Mouse (Mus musculus): Measurements from ENCODE around the gene Slc25a3.

The Slc25a3 gene

GRCm38 (mm10) chr10:91141564-91141963 lies 17.7 kb upstream of the Slc25a3 start:
- DNase-seq, result no peak

- no peak for DNase-seq
Measured at GRCm38 (mm10) chr10:91139148-91139766, 15.4 kb upstream of the Slc25a3 start.

DNA sequence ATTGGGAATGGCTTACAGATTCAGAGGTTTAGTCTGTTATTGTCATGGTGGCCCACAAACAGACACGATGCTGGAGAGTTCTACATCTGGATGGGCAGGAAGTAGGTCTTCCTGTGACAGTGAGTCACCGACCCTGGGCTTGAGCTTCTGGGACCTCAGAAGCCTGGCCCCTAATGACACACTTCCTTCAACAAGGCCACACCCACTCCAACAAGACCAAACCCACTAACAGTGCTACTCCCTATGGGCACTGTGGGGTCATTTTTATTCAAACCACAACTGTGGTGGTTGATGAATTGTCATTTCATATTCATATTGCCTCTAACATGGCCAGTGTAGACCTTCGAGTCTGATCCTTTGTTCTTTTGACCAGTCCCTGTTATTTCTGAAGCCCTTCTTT lies 14.5 kb upstream of the Slc25a3 start:
- no peak for DNase-seq

DNA sequence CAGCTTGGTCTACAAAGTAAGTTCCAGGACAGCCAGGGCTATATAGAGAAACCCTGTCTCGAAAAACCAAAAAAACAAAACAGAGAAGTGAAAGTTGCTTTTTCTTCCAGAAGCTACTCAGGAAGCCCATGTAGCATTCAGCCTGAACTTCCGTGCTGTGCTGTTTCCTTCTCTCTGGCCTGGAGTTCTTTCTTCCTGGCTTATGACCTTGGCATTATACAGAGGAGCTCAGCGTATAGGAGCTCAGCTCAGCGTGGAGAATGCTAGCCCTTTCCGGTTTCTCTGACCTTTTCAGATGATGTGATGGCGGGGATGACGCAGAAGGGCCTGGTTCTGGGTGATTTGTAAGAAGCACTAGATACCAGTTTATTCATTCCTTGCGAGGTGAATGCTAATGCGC lies 13.5 kb upstream of the Slc25a3 start:
- no peak for DNase-seq

DNA sequence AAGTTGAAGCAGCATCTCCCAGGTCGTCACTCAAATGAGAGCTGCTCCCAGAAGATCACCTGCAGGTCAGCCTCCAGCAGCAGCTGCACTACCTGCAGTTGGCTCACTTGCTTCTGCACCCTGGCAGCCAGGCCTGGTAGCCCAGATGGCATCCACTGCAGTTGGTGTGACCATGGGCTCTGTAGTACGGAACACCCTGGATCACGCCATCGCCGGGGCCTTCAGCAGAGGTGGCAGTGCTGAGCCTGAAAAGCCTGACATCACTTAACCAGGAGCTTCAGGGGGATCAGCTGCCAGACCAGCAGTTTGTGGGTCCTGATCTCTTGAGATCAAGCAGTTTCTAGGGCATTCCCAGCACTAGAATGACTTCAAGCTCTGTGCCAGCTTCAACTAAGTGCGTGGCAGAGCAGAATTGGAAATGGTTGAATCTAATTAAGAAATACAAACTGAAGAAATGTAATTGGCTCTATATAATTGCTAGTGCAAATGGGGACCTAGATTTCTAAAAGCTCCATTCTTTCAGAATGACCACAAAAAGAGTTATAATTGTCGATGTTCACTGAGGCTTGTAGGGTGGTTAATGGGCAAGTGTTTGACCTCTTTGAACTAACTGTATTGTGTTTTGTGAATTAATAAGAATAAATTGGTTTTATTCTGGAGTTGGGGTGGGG lies 11.6 kb upstream of the Slc25a3 start:
- no peak for DNase-seq

DNA sequence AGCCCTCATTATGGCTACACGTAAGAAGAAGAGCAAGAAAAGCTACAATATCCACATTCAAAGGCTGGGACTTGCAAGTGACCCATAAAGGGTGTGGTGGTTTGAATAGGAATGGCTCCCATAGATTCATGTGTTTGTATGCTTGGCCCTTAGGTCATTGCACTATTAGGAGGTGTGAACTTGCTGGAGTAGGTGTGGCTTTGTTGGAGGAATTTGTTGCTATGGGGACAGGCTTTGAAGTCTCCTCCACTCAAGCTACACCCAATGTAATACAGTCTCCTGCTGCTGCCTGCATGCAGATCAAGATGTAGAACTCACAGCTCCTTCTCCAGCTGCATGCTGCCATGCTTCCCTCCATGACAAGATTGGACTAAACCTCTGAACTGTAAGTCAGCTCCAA lies 7.7 kb upstream of the Slc25a3 start:
- no peak for DNase-seq

DNA sequence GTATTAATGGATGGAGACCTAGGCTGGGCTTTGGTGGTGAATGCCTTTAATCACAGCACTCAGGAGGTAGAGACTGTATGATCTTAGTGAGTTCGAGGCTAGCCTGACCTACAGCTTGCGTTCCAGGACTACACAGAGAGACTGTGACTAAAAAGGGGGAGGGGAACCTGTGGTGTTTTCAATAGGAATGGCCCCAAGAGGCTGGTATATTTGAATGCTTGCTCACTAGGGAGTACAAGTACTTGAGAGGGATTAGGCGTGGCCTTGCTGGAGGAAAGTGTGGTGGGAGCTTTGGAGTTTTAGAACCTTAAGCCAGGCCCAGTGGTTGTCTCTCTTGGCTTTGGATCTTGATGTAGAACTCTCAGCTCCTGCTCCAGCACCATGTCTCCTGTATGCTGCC lies 6.9 kb upstream of the Slc25a3 start:
- DNase-seq, result no peak

- DNase-seq, result no peak
Measured at GRCm38 (mm10) chr10:91128551-91129160, 4.8 kb upstream of the Slc25a3 start.

- DNase-seq, result no peak
Measured at GRCm38 (mm10) chr10:91127395-91127794, 3.5 kb upstream of the Slc25a3 start.

DNA sequence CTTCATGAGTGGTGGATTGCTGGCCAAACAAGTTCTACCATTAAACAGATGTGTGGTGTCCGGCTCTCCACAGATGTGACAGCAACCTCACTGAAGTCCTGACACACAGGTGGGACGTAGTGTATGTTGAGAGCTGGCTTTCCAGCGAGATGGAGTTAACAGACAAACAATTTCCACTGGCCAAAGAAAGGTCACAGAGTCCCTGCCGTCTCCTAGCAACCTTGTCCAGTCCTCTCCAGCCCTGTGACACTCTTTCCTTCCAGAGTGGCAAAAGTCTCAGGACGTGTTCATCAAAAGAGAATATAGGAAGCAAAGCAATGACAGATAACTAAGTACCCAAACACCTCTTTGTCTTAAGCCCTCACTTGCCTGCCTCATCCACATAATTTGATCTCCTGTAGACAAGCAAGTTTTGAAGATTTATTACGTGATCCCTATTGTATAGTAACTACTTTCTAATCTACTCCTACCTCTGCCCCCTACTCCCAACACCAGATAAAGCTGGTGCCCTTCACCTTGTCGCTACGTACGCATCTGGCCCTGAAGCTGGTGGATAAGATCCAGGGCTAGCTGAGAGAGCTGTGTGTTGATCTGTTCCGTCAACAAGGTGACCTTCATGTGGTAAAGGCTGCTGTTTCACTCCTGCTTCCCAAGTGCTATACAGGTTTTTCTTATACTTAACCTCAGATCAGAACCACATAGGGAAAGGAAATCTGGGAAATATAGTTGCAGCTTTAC lies 2.9 kb upstream of the Slc25a3 start:
- no peak for DNase-seq

DNA sequence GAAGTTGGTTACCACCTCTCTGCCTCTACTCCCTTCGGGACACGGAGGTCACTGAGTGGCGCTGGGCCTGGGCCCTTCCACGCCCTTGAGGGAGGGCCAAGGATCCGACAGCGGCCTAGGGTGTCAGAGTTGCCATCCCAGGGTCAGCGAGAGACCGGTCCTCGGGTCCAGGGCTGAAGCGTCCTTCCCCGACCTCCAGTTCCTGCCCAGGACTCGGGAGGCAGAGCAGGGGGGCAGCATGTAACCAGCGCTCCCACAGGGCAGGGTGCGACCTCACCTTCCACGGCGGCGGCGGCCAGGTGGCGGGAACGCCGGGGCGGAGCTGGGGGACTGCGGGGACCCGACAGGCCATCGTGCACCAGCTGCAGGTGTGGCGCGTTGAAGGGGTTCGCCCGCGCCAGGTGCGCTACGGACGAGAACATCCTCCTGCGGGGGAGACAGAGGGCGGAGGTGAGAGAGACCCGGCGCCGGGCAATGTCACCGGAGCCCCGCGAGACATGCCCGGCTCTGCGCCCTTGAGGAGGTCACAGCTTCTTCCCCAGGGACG lies 505 bp downstream of the Slc25a3 start:
- peak in 1 of 2 experiments; percentile 55 for DNase-seq

GRCm38 (mm10) chr10:91122646-91123045 lies 1.2 kb downstream of the Slc25a3 start:
- no peak for DNase-seq

DNA sequence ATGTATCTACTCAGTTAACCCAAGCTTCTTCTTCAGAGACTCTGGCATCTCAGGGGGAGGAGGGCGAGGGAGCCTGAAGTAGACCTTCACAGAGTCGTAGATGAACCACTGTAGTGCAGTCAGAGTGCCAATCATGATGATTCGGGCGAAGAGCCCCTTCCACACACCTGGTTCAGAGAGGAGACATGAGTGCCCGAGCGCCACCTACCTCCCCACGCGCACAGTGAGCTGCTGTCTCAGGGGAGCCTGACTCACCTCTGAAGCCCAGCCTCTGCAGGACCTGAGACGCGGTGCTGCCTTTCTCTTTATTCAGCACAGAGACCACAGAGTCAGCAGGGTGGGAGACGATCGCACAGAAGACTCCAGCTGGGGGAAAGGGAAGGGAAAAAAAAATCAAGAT lies 6.9 kb downstream of the Slc25a3 start:
- no peak for DNase-seq

- no peak for DNase-seq
Measured at GRCm38 (mm10) chr10:91109841-91110240, 14.0 kb downstream of the Slc25a3 start.

- no peak for DNase-seq
Measured at GRCm38 (mm10) chr10:91105981-91106380, 17.9 kb downstream of the Slc25a3 start.

GRCm38 (mm10) chr10:91102799-91103590 lies 20.9 kb downstream of the Slc25a3 start:
- no peak for DNase-seq

DNA sequence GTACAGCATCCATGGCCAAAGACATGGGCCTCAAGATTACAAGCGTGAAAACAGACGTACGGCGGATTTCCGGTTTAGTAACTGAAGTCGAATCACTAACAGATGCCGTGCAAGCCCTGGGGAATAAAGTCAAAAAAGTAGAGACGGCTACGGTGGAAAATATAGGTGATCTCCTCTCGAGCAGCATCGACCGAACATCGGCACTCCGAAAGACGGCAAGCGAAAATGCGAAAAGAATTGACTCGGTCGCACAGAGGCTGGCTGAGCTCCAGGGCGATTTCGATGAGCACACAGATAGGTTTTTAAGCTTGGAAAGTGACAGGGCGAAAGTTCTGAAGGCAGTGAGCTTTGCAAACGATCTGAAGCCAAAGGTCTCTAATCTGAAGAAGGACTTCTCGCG lies 21.9 kb downstream of the Slc25a3 start:
- DNase-seq, result no peak

DNA sequence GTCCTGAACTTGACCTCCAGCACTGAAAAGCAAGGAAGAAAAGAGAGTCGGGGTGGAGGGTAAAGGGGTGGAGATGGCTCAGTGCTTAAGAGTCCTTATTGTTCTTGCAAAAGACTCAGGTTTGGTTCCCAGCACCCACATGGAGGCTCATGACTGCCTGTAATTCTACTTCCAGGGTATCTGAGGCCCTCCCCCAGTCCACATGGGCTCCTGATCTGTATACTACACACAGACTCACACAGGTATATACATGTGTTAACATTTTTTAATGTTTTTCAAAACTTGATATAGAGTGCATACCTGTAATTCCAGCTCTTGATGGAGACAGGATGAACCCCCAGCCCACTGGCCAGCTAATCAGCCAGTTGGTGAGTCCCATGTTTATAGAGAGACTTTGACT lies 23.8 kb downstream of the Slc25a3 start:
- no peak for DNase-seq

GRCm38 (mm10) chr10:91098056-91098455 lies 25.8 kb downstream of the Slc25a3 start:
- no peak for DNase-seq

DNA sequence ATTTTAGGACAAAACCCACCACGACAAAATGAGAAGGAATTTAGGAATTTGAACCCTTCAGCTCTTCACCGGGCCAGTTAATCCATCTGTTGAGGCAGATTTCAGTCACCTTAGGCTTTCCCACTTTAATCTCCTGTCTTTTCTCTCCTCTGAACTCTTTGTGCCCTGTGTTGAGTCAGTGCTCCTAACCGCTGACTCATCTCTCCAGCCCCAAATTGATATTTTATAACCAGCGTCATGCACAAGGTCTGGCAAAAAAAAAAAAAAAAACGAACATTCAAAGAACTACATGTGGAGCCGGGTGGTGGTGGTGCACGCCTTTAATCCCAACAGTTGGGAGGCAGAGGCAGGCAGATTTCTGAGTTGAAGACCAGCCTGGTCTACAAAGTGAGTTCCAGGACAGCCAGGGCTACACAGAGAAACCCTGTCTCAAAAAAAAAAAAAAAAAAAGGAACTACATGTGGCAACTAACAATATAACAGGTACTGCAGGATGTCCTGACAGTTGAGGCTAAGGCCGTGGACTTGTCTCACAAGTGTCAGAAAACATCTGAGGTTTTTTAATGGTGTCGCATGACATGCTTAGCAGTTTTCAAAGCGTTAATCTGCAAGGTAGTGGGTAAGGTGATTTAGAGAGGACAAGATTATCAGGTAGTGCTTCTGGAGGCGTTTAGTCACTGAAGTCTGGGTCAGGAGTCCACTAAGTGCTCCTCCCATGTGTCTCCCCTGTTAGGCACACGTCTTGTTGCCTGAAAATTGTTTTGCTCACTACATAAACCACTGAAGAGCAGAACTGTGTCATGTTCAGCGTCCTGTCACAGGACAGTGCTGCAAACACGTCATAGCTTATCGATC lies 29.4 kb downstream of the Slc25a3 start:
- no peak for DNase-seq

DNA sequence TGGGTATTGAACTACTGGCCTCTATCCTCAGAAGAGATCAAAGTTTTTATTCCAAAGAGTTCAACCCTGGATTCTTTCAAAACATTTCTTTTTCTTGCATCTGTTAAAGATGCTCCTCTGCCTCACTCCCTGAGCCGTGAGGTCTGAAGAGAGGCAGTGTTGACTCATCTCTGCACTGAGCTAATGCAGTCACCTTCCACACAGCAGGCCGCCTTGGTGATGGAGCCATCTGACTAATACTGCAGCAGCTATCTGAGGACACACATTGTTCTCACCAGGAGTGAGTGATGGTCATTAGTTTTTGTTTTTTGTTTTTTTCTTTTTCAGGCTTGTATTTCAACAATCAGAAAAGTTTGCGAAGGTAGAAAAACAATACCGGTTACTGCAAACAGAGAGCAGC lies 31.0 kb downstream of the Slc25a3 start:
- no peak for DNase-seq

All from cerebellum, adult 18-20 months (tissue).